Mouse (Mus musculus): ENCODE data around the gene Rab17. TPM values are rescaled to one million over a fixed set of nuclear protein-coding genes. Genes with fewer than 3 reads are reported as not detected.

Gene Rab17
- total and polyA plus RNA-seq, 2 experiments, result 14.7 to 20.7 TPM

DNA sequence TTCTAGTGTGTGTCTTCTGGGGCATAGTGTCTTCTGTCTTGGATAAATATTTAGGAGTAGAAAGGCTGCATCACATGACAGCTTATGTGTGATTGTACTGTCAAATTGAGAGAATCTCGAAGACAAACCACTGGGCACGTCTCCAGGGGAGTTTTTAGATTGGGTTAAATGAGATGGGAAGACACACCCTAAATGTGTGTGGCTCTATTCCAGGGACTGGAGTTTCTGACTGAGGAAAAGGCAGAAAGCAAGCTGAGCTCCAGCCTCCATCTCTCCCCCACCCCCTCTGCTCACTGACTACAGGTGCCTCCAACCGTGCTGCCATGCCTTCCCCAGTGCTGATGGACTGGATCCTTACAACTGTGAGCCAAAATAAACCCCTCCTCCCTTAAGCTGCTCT, 11.9 kb upstream of the Rab17 start:
- WGBS, result 84% methylated on average over 3 of the region's 3 CpGs
- DNase-seq (ENCODE audit: extremely low read depth, low read depth, low spot score), result no peak

GRCm38 (mm10) chr1:90980638-90981330, 11.3 kb upstream of the Rab17 start:
- TF ChIP-seq CTCF (IDR thresholded peaks at IDR 0.05; ENCODE audit: low read depth, low read length) (no peak), POLR2A (IDR thresholded peaks at IDR 0.05; ENCODE audit: extremely low read depth, insufficient read depth, low read length) (no peak)
- no peak overlapping the region for H3K9ac ChIP-seq (ENCODE audit: low read depth, low read length)
- no peaks in the 10 kb centered on the region for H3K79me2 ChIP-seq (ENCODE audit: control insufficient read depth, insufficient read depth, low read length)
- no peaks in the 10 kb centered on the region for H3K36me3 ChIP-seq (ENCODE audit: control insufficient read depth, insufficient read depth, low read length)
- WGBS, result 69% methylated on average over 10 of the region's 10 CpGs
- H3K27me3 ChIP-seq (ENCODE audit: control insufficient read depth, insufficient read depth, low read length), result no peaks in the 10 kb centered on the region
- H3K4me1 ChIP-seq (ENCODE audit: control insufficient read depth, insufficient read depth, low read length), result no peaks in the 10 kb centered on the region
- DNase-seq (ENCODE audit: extremely low read depth, low read depth, low spot score), result no peak
- no peak overlapping the region for H3K27ac ChIP-seq (replicated peaks; ENCODE audit: insufficient read depth, low read depth, low read length)
- H3K4me3 ChIP-seq (ENCODE audit: insufficient read depth, low read depth, low read length), result no peak overlapping the region

More for the DNA sequence above, 11.9 kb upstream of the Rab17 start:
- Histone ChIP-seq H3K4me3 (ENCODE audit: insufficient read depth, low read depth, low read length) (no peak overlapping the region), H3K4me1 (ENCODE audit: control insufficient read depth, insufficient read depth, low read length) (no peaks in the 10 kb centered on the region), H3K27ac (replicated peaks; ENCODE audit: insufficient read depth, low read depth, low read length) (no peak overlapping the region), H3K9ac (ENCODE audit: low read depth, low read length) (no peak overlapping the region), H3K79me2 (ENCODE audit: control insufficient read depth, insufficient read depth, low read length) (no peaks in the 10 kb centered on the region), H3K36me3 (ENCODE audit: control insufficient read depth, insufficient read depth, low read length) (no peaks in the 10 kb centered on the region), H3K27me3 (ENCODE audit: control insufficient read depth, insufficient read depth, low read length) (no peaks in the 10 kb centered on the region)
- TF ChIP-seq POLR2A (IDR thresholded peaks at IDR 0.05; ENCODE audit: extremely low read depth, insufficient read depth, low read length), result no peak

DNA sequence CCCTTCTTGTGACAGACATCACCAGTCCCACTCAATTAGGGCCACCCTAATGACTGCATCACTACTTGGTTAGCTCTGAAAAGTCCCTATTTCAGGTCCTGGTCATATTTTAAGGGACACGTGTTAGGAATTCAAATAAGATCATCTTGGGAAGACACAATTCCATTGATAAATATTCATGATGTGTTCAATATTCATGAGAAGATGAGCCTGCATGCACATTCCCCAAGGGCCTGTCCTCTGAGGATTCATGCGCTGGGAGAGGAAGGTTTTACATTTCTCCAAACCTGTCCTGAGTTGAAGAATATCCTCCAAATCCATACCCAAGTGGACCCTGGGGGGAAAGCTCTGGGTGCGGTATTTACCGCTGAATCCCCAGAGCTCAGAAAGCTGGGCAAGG, 6.5 kb upstream of the Rab17 start:
- Histone ChIP-seq H3K36me3 (ENCODE audit: control insufficient read depth, insufficient read depth, low read length) (no peaks in the 10 kb centered on the region), H3K27ac (replicated peaks; ENCODE audit: insufficient read depth, low read depth, low read length) (no peak overlapping the region), H3K27me3 (ENCODE audit: control insufficient read depth, insufficient read depth, low read length) (no peaks in the 10 kb centered on the region), H3K4me1 (ENCODE audit: control insufficient read depth, insufficient read depth, low read length) (no peaks in the 10 kb centered on the region), H3K4me3 (ENCODE audit: insufficient read depth, low read depth, low read length) (no peak overlapping the region), H3K79me2 (ENCODE audit: control insufficient read depth, insufficient read depth, low read length) (no peaks in the 10 kb centered on the region), H3K9ac (ENCODE audit: low read depth, low read length) (no peak overlapping the region)
- TF ChIP-seq POLR2A (IDR thresholded peaks at IDR 0.05; ENCODE audit: extremely low read depth, insufficient read depth, low read length), result no peak
- no peak for TF ChIP-seq CTCF (IDR thresholded peaks at IDR 0.05; ENCODE audit: low read depth, low read length)
- WGBS, result 93% methylated on average over 4 of the region's 4 CpGs
- DNase-seq (ENCODE audit: extremely low read depth, low read depth, low spot score), result no peak

DNA sequence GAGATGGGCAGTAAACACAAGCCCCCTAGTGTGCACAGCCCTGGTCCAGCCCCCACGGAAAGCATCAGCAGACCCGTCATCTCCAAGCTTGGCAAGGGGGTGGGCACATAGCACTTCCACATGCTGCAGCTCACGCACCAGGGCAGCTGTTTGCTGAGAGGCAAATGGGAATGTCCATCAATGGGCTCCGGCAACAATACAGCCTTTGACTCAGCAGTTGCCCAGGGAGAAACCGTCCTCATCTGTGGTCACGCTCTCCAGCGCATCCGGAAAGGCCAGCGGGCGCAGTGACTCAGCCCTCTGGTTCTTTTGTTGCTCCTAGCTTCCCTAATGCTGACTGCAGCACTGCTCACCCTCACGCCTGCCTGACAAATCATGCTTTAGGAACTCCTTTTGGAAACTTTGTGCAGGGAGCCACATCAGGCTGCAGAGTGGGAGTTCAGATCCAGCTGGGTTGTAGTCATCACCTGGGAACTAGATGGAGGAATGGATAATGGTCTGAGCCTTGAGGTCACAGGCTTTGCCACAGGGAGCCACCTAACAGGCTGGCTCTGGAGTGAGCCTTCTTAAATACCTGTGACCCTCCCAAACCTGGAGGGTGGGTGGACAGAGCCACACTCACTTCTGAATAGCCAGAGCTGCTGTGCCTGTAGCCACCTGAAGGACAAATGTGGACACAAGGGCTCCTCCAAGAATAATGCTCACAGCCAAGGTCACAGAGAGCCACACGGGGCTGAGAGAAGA, 5.6 kb upstream of the Rab17 start:
- H3K9ac ChIP-seq (ENCODE audit: low read depth, low read length), result no peak overlapping the region
- no peak for TF ChIP-seq CTCF (IDR thresholded peaks at IDR 0.05; ENCODE audit: low read depth, low read length)
- no peak for TF ChIP-seq POLR2A (IDR thresholded peaks at IDR 0.05; ENCODE audit: extremely low read depth, insufficient read depth, low read length)
- H3K79me2 ChIP-seq (ENCODE audit: control insufficient read depth, insufficient read depth, low read length), result no peaks in the 10 kb centered on the region
- H3K36me3 ChIP-seq (ENCODE audit: control insufficient read depth, insufficient read depth, low read length), result no peaks in the 10 kb centered on the region
- WGBS, result 76% methylated on average over 12 of the region's 12 CpGs
- H3K4me3 ChIP-seq (ENCODE audit: insufficient read depth, low read depth, low read length), result no peak overlapping the region
- H3K4me1 ChIP-seq (ENCODE audit: control insufficient read depth, insufficient read depth, low read length), result no peaks in the 10 kb centered on the region
- H3K27ac ChIP-seq (replicated peaks; ENCODE audit: insufficient read depth, low read depth, low read length), result no peak overlapping the region
- no peaks in the 10 kb centered on the region for H3K27me3 ChIP-seq (ENCODE audit: control insufficient read depth, insufficient read depth, low read length)
- DNase-seq (ENCODE audit: extremely low read depth, low read depth, low spot score), result no peak

DNA sequence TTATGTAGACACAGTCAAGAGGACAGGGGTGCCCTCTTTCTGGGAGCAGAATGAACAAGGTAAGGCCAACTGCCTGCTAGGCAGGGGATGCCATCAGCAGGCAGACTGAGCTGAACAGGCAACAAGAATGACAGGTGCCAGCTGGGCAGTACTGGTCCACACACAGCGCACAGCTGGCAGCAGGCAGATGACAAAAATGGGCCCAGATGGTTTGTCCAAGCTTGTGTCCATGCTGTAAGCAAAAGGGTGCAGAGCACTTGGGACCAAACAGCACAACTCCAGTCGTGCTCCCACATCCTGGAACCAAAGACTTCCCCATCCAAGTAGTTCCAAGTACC, 4.1 kb upstream of the Rab17 start:
- H3K9ac ChIP-seq (ENCODE audit: low read depth, low read length), result no peak overlapping the region
- no peaks in the 10 kb centered on the region for H3K36me3 ChIP-seq (ENCODE audit: control insufficient read depth, insufficient read depth, low read length)

More for the DNA sequence above, 4.1 kb upstream of the Rab17 start:
- Histone ChIP-seq H3K4me1 (ENCODE audit: control insufficient read depth, insufficient read depth, low read length) (peaks cover 7% of the 10 kb centered on the region), H3K27ac (replicated peaks; ENCODE audit: insufficient read depth, low read depth, low read length) (no peak overlapping the region), H3K27me3 (ENCODE audit: control insufficient read depth, insufficient read depth, low read length) (no peaks in the 10 kb centered on the region), H3K79me2 (ENCODE audit: control insufficient read depth, insufficient read depth, low read length) (0 out of 2 replicates have a peak, but pooled peaks cover 4% of the 10 kb centered on the region), H3K4me3 (ENCODE audit: insufficient read depth, low read depth, low read length) (no peak overlapping the region)
- TF ChIP-seq CTCF (IDR thresholded peaks at IDR 0.05; ENCODE audit: low read depth, low read length), result no peak
- no peak for TF ChIP-seq POLR2A (IDR thresholded peaks at IDR 0.05; ENCODE audit: extremely low read depth, insufficient read depth, low read length)
- WGBS, result 83% methylated on average over 2 of the region's 2 CpGs
- no peak for DNase-seq (ENCODE audit: extremely low read depth, low read depth, low spot score)

Measured in liver, adult 2 months (tissue).